Mouse (Mus musculus): Measurements from ENCODE around the gene Minpp1. TPM values are rescaled to one million over a fixed set of nuclear protein-coding genes. Genes with fewer than 3 reads are reported as not detected.

Gene Minpp1
- polyA plus RNA-seq, 1 experiment: 19.3 TPM

- Histone ChIP-seq H3K4me3 (replicated peaks) (no peak overlapping the region), H3K9me3 (ENCODE audit: control insufficient read depth, low read length) (no peaks in the 10 kb centered on the region)
Observed at GRCm38 (mm10) chr19:32532331-32532730, 46.8 kb downstream of the Minpp1 start.

DNA sequence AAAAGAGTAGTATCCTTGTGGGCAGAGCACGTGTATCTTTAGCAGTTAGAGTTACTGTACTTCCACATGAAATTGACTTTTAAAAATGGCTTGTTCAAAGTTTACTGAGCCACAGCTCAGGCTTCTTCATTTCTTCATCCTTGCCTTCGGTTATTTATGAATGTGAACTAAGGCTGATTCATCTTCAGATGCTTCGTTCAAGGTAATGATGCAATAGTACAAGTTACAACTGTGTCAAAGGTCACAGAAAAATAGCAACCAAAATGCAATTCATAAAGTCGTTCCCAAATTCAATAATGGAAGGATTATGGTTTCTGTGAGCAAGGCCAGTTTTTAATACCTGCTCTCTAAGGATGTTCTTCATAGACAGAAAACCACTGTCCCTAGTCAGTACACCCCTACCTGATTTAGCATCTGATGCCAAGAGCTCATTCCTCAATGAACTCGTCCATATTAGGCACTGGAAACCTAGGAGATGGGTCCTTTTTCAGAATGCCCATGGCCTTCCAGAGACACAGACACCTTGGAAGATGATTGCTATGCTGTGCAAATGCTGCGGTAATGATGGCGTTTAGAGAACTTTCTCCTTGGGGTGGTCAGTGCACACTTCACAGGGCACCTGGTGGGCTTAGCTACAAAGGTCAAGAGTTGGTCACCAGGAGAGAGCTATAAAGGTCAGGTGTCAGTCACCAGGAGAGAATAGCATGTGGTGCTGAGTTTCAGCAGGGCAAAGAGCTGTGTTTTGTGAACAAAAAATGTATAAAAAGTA lies 47.4 kb downstream of the Minpp1 start:
- H3K27me3 ChIP-seq (ENCODE audit: control insufficient read depth): no peaks in the 10 kb centered on the region
- H3K9me3 ChIP-seq (ENCODE audit: control insufficient read depth, low read length): no peaks in the 10 kb centered on the region
- H3K4me1 ChIP-seq (ENCODE audit: control insufficient read depth): no peaks in the 10 kb centered on the region
- no peak overlapping the region for H3K4me3 ChIP-seq (replicated peaks)
- no peak for TF ChIP-seq GATA1 (IDR thresholded peaks at IDR 0.05; ENCODE audit: low read length)
- TF ChIP-seq TAL1 (IDR thresholded peaks at IDR 0.05; ENCODE audit: low read length): no peak
- H3K36me3 ChIP-seq (ENCODE audit: control insufficient read depth): no peaks in the 10 kb centered on the region

More at GRCm38 (mm10) chr19:32532331-32532730, 46.8 kb downstream of the Minpp1 start:
- Histone ChIP-seq H3K36me3 (ENCODE audit: control insufficient read depth) (no peaks in the 10 kb centered on the region), H3K27me3 (ENCODE audit: control insufficient read depth) (no peaks in the 10 kb centered on the region), H3K4me1 (ENCODE audit: control insufficient read depth) (no peaks in the 10 kb centered on the region)
- TF ChIP-seq GATA1 (IDR thresholded peaks at IDR 0.05; ENCODE audit: low read length) (no peak), TAL1 (IDR thresholded peaks at IDR 0.05; ENCODE audit: low read length) (no peak)

GRCm38 (mm10) chr19:32534887-32535286 lies 49.3 kb downstream of the Minpp1 start:
- H3K27me3 ChIP-seq (ENCODE audit: control insufficient read depth): no peaks in the 10 kb centered on the region
- no peak overlapping the region for H3K4me3 ChIP-seq (replicated peaks)
- H3K4me1 ChIP-seq (ENCODE audit: control insufficient read depth): no peaks in the 10 kb centered on the region
- TF ChIP-seq TAL1 (IDR thresholded peaks at IDR 0.05; ENCODE audit: low read length) (no peak), GATA1 (IDR thresholded peaks at IDR 0.05; ENCODE audit: low read length) (no peak)
- H3K9me3 ChIP-seq (ENCODE audit: control insufficient read depth, low read length): no peaks in the 10 kb centered on the region
- H3K36me3 ChIP-seq (ENCODE audit: control insufficient read depth): no peaks in the 10 kb centered on the region

GRCm38 (mm10) chr19:32542784-32543490 lies 57.4 kb downstream of the Minpp1 start:
- TF ChIP-seq TAL1 (IDR thresholded peaks at IDR 0.05; ENCODE audit: low read length): no peak
- no peak for TF ChIP-seq GATA1 (IDR thresholded peaks at IDR 0.05; ENCODE audit: low read length)
- no peaks in the 10 kb centered on the region for H3K9me3 ChIP-seq (ENCODE audit: control insufficient read depth, low read length)
- H3K27me3 ChIP-seq (ENCODE audit: control insufficient read depth): no peaks in the 10 kb centered on the region

GRCm38 (mm10) chr19:32547396-32547795 lies 61.8 kb downstream of the Minpp1 start:
- H3K4me1 ChIP-seq (ENCODE audit: control insufficient read depth): no peaks in the 10 kb centered on the region
- no peaks in the 10 kb centered on the region for H3K36me3 ChIP-seq (ENCODE audit: control insufficient read depth)
- no peaks in the 10 kb centered on the region for H3K9me3 ChIP-seq (ENCODE audit: control insufficient read depth, low read length)
- H3K27me3 ChIP-seq (ENCODE audit: control insufficient read depth): no peaks in the 10 kb centered on the region
- no peak overlapping the region for H3K4me3 ChIP-seq (replicated peaks)
- TF ChIP-seq TAL1 (IDR thresholded peaks at IDR 0.05; ENCODE audit: low read length) (no peak), GATA1 (IDR thresholded peaks at IDR 0.05; ENCODE audit: low read length) (no peak)

More at GRCm38 (mm10) chr19:32542784-32543490, 57.4 kb downstream of the Minpp1 start:
- Histone ChIP-seq H3K4me1 (ENCODE audit: control insufficient read depth) (no peaks in the 10 kb centered on the region), H3K4me3 (replicated peaks) (no peak overlapping the region), H3K36me3 (ENCODE audit: control insufficient read depth) (no peaks in the 10 kb centered on the region)

DNA sequence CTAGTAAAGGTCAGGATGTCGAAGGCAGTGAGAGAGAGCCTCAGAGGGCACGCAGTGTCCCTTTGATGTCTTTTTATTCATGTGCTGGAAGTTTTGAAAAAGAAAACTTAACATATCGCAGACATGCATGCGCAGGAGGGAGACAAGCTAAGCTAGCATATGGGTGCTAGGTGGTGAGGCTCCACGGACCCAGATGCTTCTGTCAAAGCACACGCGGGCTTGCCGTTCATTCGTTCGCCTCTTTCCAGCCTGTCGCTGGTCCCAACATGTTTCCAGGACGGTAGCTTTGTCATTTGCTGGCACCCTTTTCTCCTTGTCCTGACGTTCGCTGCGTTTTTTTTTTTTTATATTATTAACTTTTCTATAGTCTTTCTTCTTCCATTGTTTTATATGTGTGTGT lies 62.6 kb downstream of the Minpp1 start:
- Histone ChIP-seq H3K4me3 (replicated peaks) (no peak overlapping the region), H3K27me3 (ENCODE audit: control insufficient read depth) (no peaks in the 10 kb centered on the region), H3K36me3 (ENCODE audit: control insufficient read depth) (no peaks in the 10 kb centered on the region), H3K4me1 (ENCODE audit: control insufficient read depth) (no peaks in the 10 kb centered on the region), H3K9me3 (ENCODE audit: control insufficient read depth, low read length) (no peaks in the 10 kb centered on the region)
- TF ChIP-seq GATA1 (IDR thresholded peaks at IDR 0.05; ENCODE audit: low read length) (no peak), TAL1 (IDR thresholded peaks at IDR 0.05; ENCODE audit: low read length) (no peak)

DNA sequence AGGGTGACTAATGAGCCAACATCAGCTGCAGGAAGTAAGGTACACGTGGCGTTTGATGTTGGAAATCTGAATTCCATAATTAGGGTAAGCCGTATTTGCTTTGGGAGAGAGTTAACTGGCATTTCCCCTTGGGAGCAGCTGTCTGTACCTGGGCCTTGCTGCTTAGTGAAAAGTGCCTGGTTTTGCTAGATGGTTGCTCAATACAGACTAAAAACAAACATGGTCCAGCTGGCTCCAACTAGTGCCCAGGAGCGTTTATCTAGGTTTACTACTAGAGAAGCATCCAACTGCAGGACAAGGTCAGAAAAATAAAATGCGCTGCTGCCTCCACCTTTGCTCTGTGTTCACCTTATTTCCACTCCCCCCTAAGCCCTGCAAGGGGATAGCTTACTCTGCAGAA lies 64.9 kb downstream of the Minpp1 start:
- no peaks in the 10 kb centered on the region for H3K9me3 ChIP-seq (ENCODE audit: control insufficient read depth, low read length)
- no peaks in the 10 kb centered on the region for H3K27me3 ChIP-seq (ENCODE audit: control insufficient read depth)
- no peaks in the 10 kb centered on the region for H3K36me3 ChIP-seq (ENCODE audit: control insufficient read depth)
- no peak overlapping the region for H3K4me3 ChIP-seq (replicated peaks)
- no peak for TF ChIP-seq TAL1 (IDR thresholded peaks at IDR 0.05; ENCODE audit: low read length)
- no peak for TF ChIP-seq GATA1 (IDR thresholded peaks at IDR 0.05; ENCODE audit: low read length)
- H3K4me1 ChIP-seq (ENCODE audit: control insufficient read depth): no peaks in the 10 kb centered on the region

DNA sequence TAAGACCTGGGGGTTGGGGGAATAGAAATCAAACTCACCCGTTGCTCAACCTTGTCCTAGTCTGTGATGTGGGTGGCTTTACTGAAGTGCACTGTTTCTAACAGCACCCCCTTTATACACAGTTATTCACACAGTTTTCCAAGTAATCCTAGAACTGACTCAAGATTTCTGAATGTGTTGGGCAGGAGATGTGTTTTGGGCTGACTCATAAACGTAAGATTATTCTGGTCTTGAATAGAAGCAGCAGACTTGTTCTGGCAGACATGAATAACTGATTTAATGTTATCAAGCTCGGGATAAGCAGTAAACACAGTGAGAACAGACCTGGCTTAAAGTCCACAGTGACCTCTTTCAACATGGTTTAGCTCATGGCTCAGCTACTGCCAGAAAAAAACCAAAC lies 65.9 kb downstream of the Minpp1 start:
- Histone ChIP-seq H3K9me3 (ENCODE audit: control insufficient read depth, low read length) (no peaks in the 10 kb centered on the region), H3K4me3 (replicated peaks) (no peak overlapping the region)
- TF ChIP-seq GATA1 (IDR thresholded peaks at IDR 0.05; ENCODE audit: low read length) (no peak), TAL1 (IDR thresholded peaks at IDR 0.05; ENCODE audit: low read length) (no peak)

GRCm38 (mm10) chr19:32552106-32552505 lies 66.5 kb downstream of the Minpp1 start:
- H3K27me3 ChIP-seq (ENCODE audit: control insufficient read depth): no peaks in the 10 kb centered on the region

More for the DNA sequence above, 65.9 kb downstream of the Minpp1 start:
- Histone ChIP-seq H3K4me1 (ENCODE audit: control insufficient read depth) (no peaks in the 10 kb centered on the region), H3K36me3 (ENCODE audit: control insufficient read depth) (no peaks in the 10 kb centered on the region), H3K27me3 (ENCODE audit: control insufficient read depth) (no peaks in the 10 kb centered on the region)

More at GRCm38 (mm10) chr19:32552106-32552505, 66.5 kb downstream of the Minpp1 start:
- TF ChIP-seq GATA1 (IDR thresholded peaks at IDR 0.05; ENCODE audit: low read length) (no peak), TAL1 (IDR thresholded peaks at IDR 0.05; ENCODE audit: low read length) (no peak)
- Histone ChIP-seq H3K4me3 (replicated peaks) (no peak overlapping the region), H3K4me1 (ENCODE audit: control insufficient read depth) (no peaks in the 10 kb centered on the region), H3K9me3 (ENCODE audit: control insufficient read depth, low read length) (no peaks in the 10 kb centered on the region), H3K36me3 (ENCODE audit: control insufficient read depth) (no peaks in the 10 kb centered on the region)

All from erythroblast, embryonic 14.5 days (primary cell).